Mouse (Mus musculus): Measurements from ENCODE around the gene Ldb2. TPM values are rescaled to one million over a fixed set of nuclear protein-coding genes. Genes with fewer than 3 reads are reported as not detected.

The Ldb2 gene
- total RNA-seq (2023) = not detected

GRCm38 (mm10) chr5:44799053-44799860 lies at the start of gene Ldb2:
Ldb2 (minus strand) TSS chr5:44799680.

Measured in neutrophil, adult 59 days (primary cell).